In the genomic region with DNA sequence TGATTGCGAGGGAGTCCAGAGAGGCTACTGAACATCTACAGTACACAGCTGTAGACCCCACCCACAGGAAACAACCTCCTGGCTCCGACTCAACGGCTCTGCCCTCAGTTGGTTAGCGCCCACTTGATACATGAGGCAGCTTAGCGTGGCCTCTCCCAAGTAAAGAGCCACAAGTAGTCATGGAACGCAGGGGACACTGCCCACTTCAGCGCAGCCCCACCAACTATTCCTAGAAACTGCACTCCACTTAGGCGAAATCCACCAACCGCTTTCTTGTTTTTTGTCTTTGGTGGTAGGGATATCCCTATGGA, we compare ENCODE assay signal across 8 mouse cellular contexts. TPM values are rescaled to one million over a fixed set of nuclear protein-coding genes. Genes with fewer than 3 reads are reported as not detected.
DNase-seq lines count a peak whose midpoint lies in the region; ATAC-seq and TF ChIP-seq lines count a peak whose summit lies in the region.

No protein-coding gene starts in this region.

- no peak overlapping the region for H3K27ac ChIP-seq in limb, embryonic 14.5 days (replicated peaks; ENCODE audit: low read depth, low read length)
- H3K27ac ChIP-seq in midbrain, embryonic 15.5 days = no peak overlapping the region

- peak; percentile 17 for ATAC-seq in common myeloid progenitor, adult 5-6 weeks (replicated peaks; ENCODE audit: low read depth, poor library complexity, severe bottlenecking)
- ATAC-seq in limb, embryonic 14.5 days (ENCODE audit: low FRiP score, low read depth) = no peak
- no peak for ATAC-seq in midbrain, embryonic 15.5 days (replicated peaks)

- H3K27me3 ChIP-seq in limb, embryonic 14.5 days (ENCODE audit: control insufficient read depth, insufficient read depth, low read length) = no peaks in the 10 kb centered on the region
- no peaks in the 10 kb centered on the region for H3K27me3 ChIP-seq in midbrain, embryonic 15.5 days (replicated peaks)

- DNase-seq in CD4-positive helper T cell, adult 2 months (ENCODE audit: low read depth, low spot score) = peak; percentile 61
- peak; percentile 57 to 62 for DNase-seq in heart, postnatal 10 days
- DNase-seq in limb, embryonic 14.5 days (ENCODE audit: low spot score) = no peak
- peak; percentile 49 for DNase-seq in yolk sac, embryonic 10.5 days (ENCODE audit: low spot score)
- no peak for DNase-seq in natural killer cell, adult 2 months (ENCODE audit: low spot score in 2 of 2)
- DNase-seq in right cerebral cortex, postnatal 36 days (ENCODE audit: low spot score in 2 of 2) = no peak

- peaks cover 23% of the 10 kb centered on the region for H3K36me3 ChIP-seq in limb, embryonic 14.5 days (ENCODE audit: control insufficient read depth, insufficient read depth, low read length)
- H3K36me3 ChIP-seq in midbrain, embryonic 15.5 days (replicated peaks) = no peaks in the 10 kb centered on the region

- peak overlapping the region; percentile 87 for H3K4me3 ChIP-seq in limb, embryonic 14.5 days (replicated peaks; ENCODE audit: low read length)
- H3K4me3 ChIP-seq in midbrain, embryonic 15.5 days = peak overlapping the region; percentile 73

- H3K9me3 ChIP-seq in limb, embryonic 14.5 days (ENCODE audit: control insufficient read depth, low read length) = no peaks in the 10 kb centered on the region
- no peaks in the 10 kb centered on the region for H3K9me3 ChIP-seq in midbrain, embryonic 15.5 days

- peak overlapping the region; percentile 80 for H3K9ac ChIP-seq in limb, embryonic 14.5 days (ENCODE audit: low read depth, low read length, severe bottlenecking)
- H3K9ac ChIP-seq in midbrain, embryonic 15.5 days = peak overlapping the region; percentile 88

- H3K4me2 ChIP-seq in limb, embryonic 14.5 days (replicated peaks; ENCODE audit: low read depth, low read length, severe bottlenecking) = peak overlapping the region; percentile 86
- H3K4me2 ChIP-seq in midbrain, embryonic 15.5 days = peak overlapping the region; percentile 96

- H3K4me1 ChIP-seq in limb, embryonic 14.5 days (ENCODE audit: control insufficient read depth, insufficient read depth, low read length) = peaks cover 16% of the 10 kb centered on the region
- peaks cover 26% of the 10 kb centered on the region for H3K4me1 ChIP-seq in midbrain, embryonic 15.5 days

- intact Hi-C loops in heart, postnatal 10 days (cut with DNase I) = loop anchor here (2.0 to 5.0 kb wide), 2 partner anchors 21 to 80 kb away; no protein-coding TSS in a partner anchor

- WGBS in limb, embryonic 14.5 days = 25% methylated on average over 9 of the region's 9 CpGs
- 40% methylated on average over 9 of the region's 9 CpGs for WGBS in midbrain, embryonic 15.5 days

- TF ChIP-seq POLR2A in limb, embryonic 14.5 days (IDR thresholded peaks at IDR 0.05; ENCODE audit: borderline replicate concordance, extremely low read depth, insufficient read depth, insufficient read length) = no peak

RNA-seq across cellular contexts. Expression of a gene that starts 0.9 kb away (rescaled TPM):
- total RNA-seq in common myeloid progenitor, adult 5-6 weeks (2017) = 15.2 and 18.1 TPM in 2 replicates
- total RNA-seq in heart, postnatal 10 days (2021) = 10 to 100 TPM; 33.0 to 38.7 TPM
- polyA plus RNA-seq in limb, embryonic 14.5 days (2012; rRNA removed) = 47.1 and 64.9 TPM in 2 replicates
- polyA plus RNA-seq in limb, embryonic 14.5 days (2014; fragmentation: Nextera tagmentation; extraction: Ambion mirVana) = 24.3 and 25.2 TPM in 2 replicates
- 15.8 and 17.7 TPM in 2 replicates for polyA plus RNA-seq in midbrain, embryonic 15.5 days (2015; fragmentation: Nextera tagmentation; extraction: Ambion mirVana)

RNA-seq across cellular contexts. Expression of a gene that starts 1.2 kb away (rescaled TPM):
- 0.96 and 0.97 TPM in 2 replicates for total RNA-seq in common myeloid progenitor, adult 5-6 weeks (2017)
- under 1 TPM in 1 of 2 experiments, not detected in 1; 0.17 TPM for total RNA-seq in heart, postnatal 10 days (2021)
- 0.90 and 1.4 TPM in 2 replicates for polyA plus RNA-seq in limb, embryonic 14.5 days (2012; rRNA removed)
- 0.12 and 0.43 TPM in 2 replicates for polyA plus RNA-seq in limb, embryonic 14.5 days (2014; fragmentation: Nextera tagmentation; extraction: Ambion mirVana)
- polyA plus RNA-seq in midbrain, embryonic 15.5 days (2015; fragmentation: Nextera tagmentation; extraction: Ambion mirVana) = 1.7 and 1.8 TPM in 2 replicates

RNA-seq across cellular contexts. Expression of a gene that starts 24.8 kb away (rescaled TPM):
- total RNA-seq in common myeloid progenitor, adult 5-6 weeks (2017) = 3.8 and 13.1 TPM in 2 replicates
- 10 to 100 TPM; 12.7 to 13.1 TPM for total RNA-seq in heart, postnatal 10 days (2021)
- 25.4 TPM in 2 replicates for polyA plus RNA-seq in limb, embryonic 14.5 days (2012; rRNA removed)
- polyA plus RNA-seq in limb, embryonic 14.5 days (2014; fragmentation: Nextera tagmentation; extraction: Ambion mirVana) = 10.2 and 11.6 TPM in 2 replicates
- 28.3 and 30.6 TPM in 2 replicates for polyA plus RNA-seq in midbrain, embryonic 15.5 days (2015; fragmentation: Nextera tagmentation; extraction: Ambion mirVana)

RNA-seq across cellular contexts. Expression of a gene that starts 25.0 kb away (rescaled TPM):
- 36.0 and 41.7 TPM in 2 replicates for total RNA-seq in common myeloid progenitor, adult 5-6 weeks (2017)
- 10 to 100 TPM; 27.1 to 28.3 TPM for total RNA-seq in heart, postnatal 10 days (2021)
- 36.1 and 42.1 TPM in 2 replicates for polyA plus RNA-seq in limb, embryonic 14.5 days (2012; rRNA removed)
- 34.1 and 35.1 TPM in 2 replicates for polyA plus RNA-seq in limb, embryonic 14.5 days (2014; fragmentation: Nextera tagmentation; extraction: Ambion mirVana)
- polyA plus RNA-seq in midbrain, embryonic 15.5 days (2015; fragmentation: Nextera tagmentation; extraction: Ambion mirVana) = 39.9 and 43.7 TPM in 2 replicates

RNA-seq across cellular contexts. Expression of a gene that starts 46.5 kb away (rescaled TPM):
- total RNA-seq in common myeloid progenitor, adult 5-6 weeks (2017) = not detected in 2 replicates
- not detected for total RNA-seq in heart, postnatal 10 days (2021)
- polyA plus RNA-seq in limb, embryonic 14.5 days (2012; rRNA removed) = not detected in 2 replicates
- not detected in 2 replicates for polyA plus RNA-seq in limb, embryonic 14.5 days (2014; fragmentation: Nextera tagmentation; extraction: Ambion mirVana)
- polyA plus RNA-seq in midbrain, embryonic 15.5 days (2015; fragmentation: Nextera tagmentation; extraction: Ambion mirVana) = 0.44 and 0.70 TPM in 2 replicates

Comparison
In these comparisons a context has a peak if more than half of its experiments do, and no peak if none do; other contexts are left out.
1. DNase-seq: peak in CD4-positive helper T cell, adult 2 months (single experiment), heart, postnatal 10 days (2 of 2) and yolk sac, embryonic 10.5 days (single experiment); none in limb, embryonic 14.5 days (single experiment), natural killer cell, adult 2 months (0 of 2) and right cerebral cortex, postnatal 36 days (0 of 2).